Mouse (Mus musculus) MEL (cell line): Measurements from ENCODE around the gene Psmd9. TPM values are rescaled to one million over a fixed set of nuclear protein-coding genes. Genes with fewer than 3 reads are reported as not detected.

Source experiments
- DNase-seq: peaks from one replicate; pipeline ENCODE4 v3.0.0; 2011; ENCODE audit warnings: low read depth, low spot score
- H3K27ac ChIP-seq: 2 replicates; pipeline ENCODE4 v1.5.1; 2012; ENCODE audit warnings: low read depth, mild to moderate bottlenecking, control low read depth, low read length, moderate library complexity; ENCODE audit not compliant: control insufficient read depth
- H3K27me3 ChIP-seq, 2 experiments: fragments of 150-350 bp in 1 of 2; sonication (generic) in 1 of 2; 2 replicates each; pipeline ENCODE4 v1.6.1; 2012; ENCODE audit warnings: low read length in 2 of 2, mild to moderate bottlenecking in 2 of 2, improper control_type of control experiment in 1 of 2, moderate library complexity in 1 of 2; ENCODE audit not compliant: insufficient read depth in 2 of 2, control insufficient read depth in 1 of 2
- H3K36me3 ChIP-seq, 2 experiments: 2 replicates each; pipeline ENCODE4 v1.6.1; 2012 to 2014; ENCODE audit warnings: low read length in 2 of 2, improper control_type of control experiment in 1 of 2, inconsistent platforms in 1 of 2, mild to moderate bottlenecking in 1 of 2; ENCODE audit not compliant: insufficient read depth in 2 of 2, control insufficient read depth in 1 of 2
- H3K4me1 ChIP-seq, 2 experiments: fragments of 150-350 bp in 1 of 2; sonication (generic) in 1 of 2; 2 replicates each; pipeline ENCODE4 v1.6.1; 2012; ENCODE audit warnings: low read length in 2 of 2, improper control_type of control experiment in 1 of 2, mild to moderate bottlenecking in 1 of 2; ENCODE audit not compliant: insufficient read depth in 2 of 2, control insufficient read depth in 1 of 2
- H3K4me3 ChIP-seq, 2 experiments: fragments of 150-350 bp in 1 of 2; sonication (generic) in 1 of 2; 2 replicates each; pipeline ENCODE4 v1.5.1; 2012; ENCODE audit warnings: low read depth in 2 of 2, low read length in 2 of 2, mild to moderate bottlenecking in 2 of 2, moderate library complexity in 2 of 2, control low read depth in 1 of 2, improper control_type of control experiment in 1 of 2; ENCODE audit not compliant: control insufficient read depth in 1 of 2, insufficient read depth in 1 of 2
- H3K79me2 ChIP-seq: 2 replicates; pipeline ENCODE4 v1.6.1; 2012; ENCODE audit warnings: mild to moderate bottlenecking, low read length, moderate library complexity; ENCODE audit not compliant: control insufficient read depth, poor library complexity, insufficient read depth
- H3K9ac ChIP-seq: 2 replicates; pipeline ENCODE4 v1.6.1; 2012; ENCODE audit warnings: low read depth, mild to moderate bottlenecking, control low read depth, low read length, moderate library complexity; ENCODE audit not compliant: control insufficient read depth, poor library complexity, severe bottlenecking
- H3K9me3 ChIP-seq: fragments of 150-350 bp; sonication (generic); replicated peaks from 2 replicates; pipeline ENCODE4 v1.6.1; 2012; ENCODE audit warnings: mild to moderate bottlenecking, low read length, improper control_type of control experiment, moderate library complexity; ENCODE audit not compliant: insufficient read depth
- BHLHE40 ChIP-seq: IDR thresholded peaks from 2 replicates; pipeline ENCODE4 v1.6.1; 2012; ENCODE audit warnings: low read depth, mild to moderate bottlenecking, inconsistent platforms, low read length, improper control_type of control experiment, borderline replicate concordance
- CHD1 ChIP-seq: IDR thresholded peaks from 2 replicates; pipeline ENCODE4 v1.6.1; 2012; ENCODE audit warnings: low read depth, mild to moderate bottlenecking, inconsistent platforms, low read length, improper control_type of control experiment
- CHD2 ChIP-seq: IDR thresholded peaks from 2 replicates; pipeline ENCODE4 v1.6.1; 2011; ENCODE audit warnings: low read length, improper control_type of control experiment
- E2F4 ChIP-seq: IDR thresholded peaks from 2 replicates; pipeline ENCODE4 v1.6.1; 2011; ENCODE audit warnings: low read depth, low read length, improper control_type of control experiment, borderline replicate concordance
- ELF1 ChIP-seq: IDR thresholded peaks from 2 replicates; pipeline ENCODE4 v1.6.1; 2014; ENCODE audit warnings: low read depth, mild to moderate bottlenecking, inconsistent platforms, low read length, improper control_type of control experiment, moderate library complexity
- EP300 ChIP-seq, 2 experiments: IDR thresholded peaks; 2 replicates each; pipeline ENCODE4 v1.6.1; 2011; ENCODE audit warnings: improper control_type of control experiment in 2 of 2, low read length in 2 of 2, low read depth in 1 of 2, mild to moderate bottlenecking in 1 of 2
- GABPA ChIP-seq: IDR thresholded peaks from 2 replicates; pipeline ENCODE4 v1.6.1; 2012; ENCODE audit warnings: low read depth, mild to moderate bottlenecking, inconsistent platforms, low read length, improper control_type of control experiment, moderate library complexity
- GATA1 ChIP-seq: IDR thresholded peaks from 2 replicates; pipeline ENCODE4 v1.6.1; 2011; ENCODE audit warnings: low read depth, low read length, improper control_type of control experiment
- JUND ChIP-seq: IDR thresholded peaks from 2 replicates; pipeline ENCODE4 v1.6.1; 2011; ENCODE audit warnings: low read depth, mild to moderate bottlenecking, improper control_type of control experiment, low read length
- KAT2A ChIP-seq: conservative IDR thresholded peaks from 2 replicates; pipeline ENCODE4 v1.6.1; 2012; ENCODE audit warnings: low read depth, low read length, improper control_type of control experiment, inconsistent platforms
- MAX ChIP-seq: IDR thresholded peaks from 2 replicates; pipeline ENCODE4 v1.6.1; 2011; ENCODE audit warnings: low read length, improper control_type of control experiment
- MYB ChIP-seq: IDR thresholded peaks from 2 replicates; pipeline ENCODE4 v1.6.1; 2011; ENCODE audit warnings: mild to moderate bottlenecking, low read depth, low read length, improper control_type of control experiment
- MYC ChIP-seq: IDR thresholded peaks from 2 replicates; pipeline ENCODE4 v1.6.1; 2011; ENCODE audit warnings: low read depth, mild to moderate bottlenecking, low read length, improper control_type of control experiment, moderate library complexity
- NRF1 ChIP-seq: IDR thresholded peaks from 2 replicates; pipeline ENCODE4 v1.6.1; 2014; ENCODE audit warnings: low read depth, mild to moderate bottlenecking, inconsistent platforms, low read length, improper control_type of control experiment, moderate library complexity; ENCODE audit not compliant: poor library complexity, insufficient read depth, severe bottlenecking
- POLR2A ChIP-seq, 2 experiments: IDR thresholded peaks; 2 replicates each; pipeline ENCODE4 v1.6.1; 2011 to 2012; ENCODE audit warnings: low read length in 2 of 2, mild to moderate bottlenecking in 2 of 2, control low read depth in 1 of 2, improper control_type of control experiment in 1 of 2, low read depth in 1 of 2, moderate library complexity in 1 of 2; ENCODE audit not compliant: control insufficient read depth in 1 of 2, insufficient read depth in 1 of 2, poor library complexity in 1 of 2
- POLR2AphosphoS5 ChIP-seq: IDR thresholded peaks from 2 replicates; pipeline ENCODE4 v1.6.1; 2012; ENCODE audit warnings: low read depth, borderline replicate concordance, mild to moderate bottlenecking, inconsistent platforms, low read length, moderate library complexity, mixed read lengths
- RAD21 ChIP-seq: IDR thresholded peaks from 2 replicates; pipeline ENCODE4 v1.6.1; 2011; ENCODE audit warnings: mild to moderate bottlenecking, low read depth, low read length, improper control_type of control experiment
- RCOR1 ChIP-seq: IDR thresholded peaks from 2 replicates; pipeline ENCODE4 v1.6.1; 2012; ENCODE audit warnings: low read depth, mild to moderate bottlenecking, inconsistent platforms, low read length, improper control_type of control experiment
- SMC3 ChIP-seq: IDR thresholded peaks from 2 replicates; pipeline ENCODE4 v1.6.1; 2011; ENCODE audit warnings: low read depth, low read length, improper control_type of control experiment
- TAL1 ChIP-seq: IDR thresholded peaks from 2 replicates; pipeline ENCODE4 v1.6.1; 2012; ENCODE audit warnings: mild to moderate bottlenecking, inconsistent platforms, low read length, moderate library complexity, mixed read lengths
- UBTF ChIP-seq: IDR thresholded peaks from 2 replicates; pipeline ENCODE4 v1.6.1; 2012; ENCODE audit warnings: low read depth, mild to moderate bottlenecking, inconsistent platforms, low read length, improper control_type of control experiment, moderate library complexity, borderline replicate concordance; ENCODE audit not compliant: insufficient read depth
- USF1 ChIP-seq: IDR thresholded peaks from 2 replicates; pipeline ENCODE4 v1.6.1; 2014; ENCODE audit warnings: low read depth, mild to moderate bottlenecking, inconsistent platforms, low read length, improper control_type of control experiment, moderate library complexity
- ZC3H11A ChIP-seq: IDR thresholded peaks from 2 replicates; pipeline ENCODE4 v1.6.1; 2012; ENCODE audit warnings: low read depth, mild to moderate bottlenecking, inconsistent platforms, low read length, improper control_type of control experiment
- ZKSCAN1 ChIP-seq: IDR thresholded peaks from 2 replicates; pipeline ENCODE4 v1.6.1; 2012; ENCODE audit warnings: low read depth, mild to moderate bottlenecking, inconsistent platforms, low read length, improper control_type of control experiment, moderate library complexity
- ZNF384 ChIP-seq: IDR thresholded peaks from 2 replicates; pipeline ENCODE4 v1.6.1; 2012; ENCODE audit warnings: low read depth, mild to moderate bottlenecking, inconsistent platforms, low read length, improper control_type of control experiment
- polyA plus RNA-seq, 2 experiments: library from polyadenylated mRNA; stranded (reverse) in 1 of 2; unstranded in 1 of 2; fragments of >175 nt in 1 of 2; fragments of >200 nt in 1 of 2; gene quantifications; 2 replicates each; pipeline versions ENCODE4 v1.2.1 to v1.2.4; 2012; ENCODE audit warnings: low replicate concordance in 2 of 2, low read depth in 1 of 2; ENCODE audit not compliant: insufficient read length in 2 of 2, insufficient read depth in 1 of 2, missing spikeins in 1 of 2
- total RNA-seq: library from RNA; depleted of rRNA; stranded (reverse); fragments of 300-350 nt; gene quantifications from 2 replicates; pipeline ENCODE4 v1.2.3, GENCODE M21; 2012

The Psmd9 gene
- total and polyA plus RNA-seq, 3 experiments: 32.0 to 54.6 TPM; not detected in 1

DNA sequence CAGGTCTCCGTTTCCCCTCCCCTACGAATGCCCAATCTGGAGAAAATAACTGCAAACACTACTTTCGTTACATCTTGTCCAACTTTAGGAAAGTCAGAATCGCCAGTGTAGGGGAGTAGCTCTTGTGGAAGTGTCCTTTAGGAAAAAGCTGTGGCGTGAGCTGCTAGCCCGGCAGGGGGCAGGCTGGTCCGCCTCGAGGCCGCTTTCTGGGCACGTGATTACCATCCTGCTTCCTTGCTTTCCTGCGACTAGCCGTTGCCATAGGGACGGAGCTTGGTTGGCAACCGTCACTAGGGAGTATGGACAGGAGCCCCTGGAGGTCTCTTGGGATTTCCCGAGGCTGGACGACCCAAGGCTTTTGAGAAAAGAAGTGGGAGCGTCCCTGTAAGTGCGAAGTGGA lies 82.6 kb downstream of the Psmd9 start, which contains the start of gene Wdr66:
TSS of gene Wdr66 (plus strand) at position 269 of the 400 bp plus-strand sequence.
- H3K4me3 ChIP-seq: no peak within 1 kb of the TSS
- no peaks in the 10 kb centered on the region for H3K79me2 ChIP-seq
- TF ChIP-seq MYC (no peak), KAT2A (no peak), ZNF384 (no peak), MYB (no peak), GATA1 (no peak), SMC3 (no peak), MAX (no peak), GABPA (no peak), POLR2AphosphoS5 (no peak), ZKSCAN1 (no peak), USF1 (no peak), BHLHE40 (no peak)
- no peak within 1 kb of the TSS for H3K27ac ChIP-seq
- peaks cover 6% of the 10 kb centered on the region in 2 experiments for H3K36me3 ChIP-seq
- H3K9ac ChIP-seq: no peak within 1 kb of the TSS
- H3K4me1 ChIP-seq: peaks cover 0 to 8% of the 10 kb centered on the region in 2 experiments; a peak in 3 of 4 replicates
- H3K27me3 ChIP-seq: no peaks in the 10 kb centered on the region
- DNase-seq: no peak
- no peaks in the 10 kb centered on the region for H3K9me3 ChIP-seq

DNA sequence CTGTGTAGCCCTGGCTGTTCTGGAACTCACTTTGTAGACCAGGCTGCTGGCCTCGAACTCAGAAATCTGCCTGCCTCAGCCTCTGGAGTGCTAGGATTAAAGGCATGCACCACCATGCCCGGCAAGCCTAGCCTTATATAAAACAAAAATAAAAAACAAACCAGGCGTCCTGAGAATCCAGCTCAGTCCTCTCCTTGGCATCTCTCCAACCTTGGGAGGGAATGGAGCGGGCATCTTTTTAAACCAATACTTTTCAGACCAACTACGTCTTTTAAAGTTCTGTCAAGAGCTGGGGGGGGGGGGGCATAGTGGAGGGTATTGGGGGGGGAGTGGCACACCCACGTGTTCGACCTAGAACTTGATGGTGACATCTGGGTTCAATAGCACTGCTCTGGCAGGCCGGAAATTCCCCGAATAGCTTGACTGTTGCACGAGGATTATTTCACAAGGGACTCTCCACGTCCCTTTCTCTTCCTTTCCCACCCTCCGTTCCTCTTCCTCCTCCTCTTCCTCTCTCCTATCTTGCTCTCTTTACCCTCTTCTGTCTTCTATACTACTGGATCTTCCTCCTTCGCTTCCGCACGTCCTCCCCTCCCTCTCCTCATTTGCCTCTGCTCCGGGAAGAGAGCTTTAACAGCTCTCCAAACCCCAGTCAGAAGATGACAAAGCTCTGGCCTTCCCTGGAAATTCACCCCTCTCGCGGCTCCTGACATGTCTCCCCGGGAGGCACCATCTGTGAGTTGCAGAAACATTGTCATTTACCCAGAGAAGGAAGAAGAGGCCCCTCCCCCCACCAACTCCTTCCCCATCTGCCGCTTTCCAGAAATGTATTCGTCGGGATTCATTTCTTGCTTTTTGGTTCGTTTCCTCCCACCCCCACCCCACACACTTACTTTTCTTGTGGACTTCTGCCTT lies 87.9 kb downstream of the Psmd9 start:
- no peaks in the 10 kb centered on the region for H3K9me3 ChIP-seq
- H3K27ac ChIP-seq: no peak overlapping the region
- H3K4me1 ChIP-seq: peaks cover 0 to 8% of the 10 kb centered on the region in 2 experiments; a peak in 3 of 4 replicates
- H3K9ac ChIP-seq: no peak overlapping the region
- H3K4me3 ChIP-seq: no peak overlapping the region
- no peaks in the 10 kb centered on the region for H3K79me2 ChIP-seq
- H3K27me3 ChIP-seq: no peaks in the 10 kb centered on the region
- peaks cover 0 to 6% of the 10 kb centered on the region in 2 experiments; a peak in 2 of 4 replicates for H3K36me3 ChIP-seq
- TF ChIP-seq EP300 (IDR thresholded peaks at IDR 0.05; ENCODE audit: low read depth in 1 of 2, low read length in 2 of 2) (no peak), CHD1 (no peak), RAD21 (no peak), TAL1 (no peak), SMC3 (no peak), GABPA (no peak), RCOR1 (no peak), E2F4 (no peak), POLR2AphosphoS5 (no peak), UBTF (no peak), MYB (no peak), CHD2 (no peak), ZC3H11A (no peak), ELF1 (no peak), POLR2A (IDR thresholded peaks at IDR 0.05; ENCODE audit: control insufficient read depth in 1 of 2, insufficient read depth in 1 of 2, low read depth in 1 of 2, low read length in 2 of 2, poor library complexity in 1 of 2) (no peak), JUND (no peak), NRF1 (no peak), MAX (no peak), USF1 (no peak)
- DNase-seq: no peak
